Mouse (Mus musculus) olfactory bulb, adult 2 months (tissue): ENCODE measurements around the gene Btaf1.

Source experiments
- CTCF ChIP-seq: fragments of 200-500 bp; IDR thresholded peaks from 2 replicates; pipeline ENCODE4 v1.5.1; 2012; ENCODE audit warnings: low read depth, mild to moderate bottlenecking, low read length, moderate library complexity; ENCODE audit not compliant: insufficient read depth
- POLR2A ChIP-seq: fragments of 200-500 bp; IDR thresholded peaks from 2 replicates; pipeline ENCODE4 v1.6.1; 2012; ENCODE audit warnings: mild to moderate bottlenecking, low read depth, low read length, moderate library complexity; ENCODE audit not compliant: insufficient read depth

- TF ChIP-seq CTCF: no peak
- TF ChIP-seq POLR2A: no peak
Observed at GRCm38 (mm10) chr19:36916876-36917389, 8.9 kb upstream of the Btaf1 start.
